Mouse (Mus musculus) erythroblast, embryonic 14.5 days (primary cell): Measurements from ENCODE around the gene Nmur1.

ENCODE experiments used
- GATA1 ChIP-seq: IDR thresholded peaks from 2 replicates; pipeline ENCODE4 v1.6.1; 2012; ENCODE audit warnings: low read length, inconsistent platforms, mixed read lengths
- TAL1 ChIP-seq: IDR thresholded peaks from 3 replicates; pipeline ENCODE4 v1.6.1; 2012; ENCODE audit warnings: low read length, inconsistent platforms, mixed read lengths

DNA sequence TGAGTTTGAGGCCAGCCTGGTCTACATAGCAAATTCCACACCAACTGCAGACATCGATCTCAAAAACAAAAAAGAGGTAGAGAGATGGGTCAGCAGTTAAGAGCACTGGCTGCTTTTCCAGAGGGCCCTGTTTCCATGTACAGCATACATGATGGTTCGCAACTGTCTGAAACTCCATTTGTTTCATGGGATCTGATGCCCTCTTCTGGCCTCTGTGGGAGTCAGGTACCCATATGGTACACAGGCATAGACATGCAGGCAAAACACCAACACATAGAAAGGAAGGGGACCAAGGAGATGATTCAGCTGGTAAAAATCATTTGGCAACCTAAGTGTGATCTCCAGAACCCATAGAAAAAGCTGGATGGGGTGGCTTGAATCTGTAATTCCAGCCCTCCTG is 12.5 kb upstream of the Nmur1 start:
- no peak for TF ChIP-seq TAL1
- no peak for TF ChIP-seq GATA1
